ENCODE assay signal across 13 mouse cellular contexts in genomic region chr9:50942711-50943110, GRCm38 (mm10).
"Had no signal": no experiment of that assay in that cellular context is flagged by ENCODE, and none has a peak within 500 bp of the region (broad histone marks: within the 10 kb centered on the region; RNA-seq: fewer than 3 reads in every experiment).

No protein-coding gene starts in this region.

- H3K27ac ChIP-seq: midbrain, embryonic 10.5 days; midbrain, embryonic 12.5 days; neural tube, embryonic 13.5 days had no signal

- H3K36me3 ChIP-seq: midbrain, embryonic 12.5 days; neural tube, embryonic 13.5 days had no signal

- H3K4me2 ChIP-seq: lung, embryonic 14.5 days; midbrain, embryonic 12.5 days; neural tube, embryonic 13.5 days had no signal

- H3K4me1 ChIP-seq: midbrain, embryonic 10.5 days; midbrain, embryonic 12.5 days; neural tube, embryonic 13.5 days had no signal

- H3K9ac ChIP-seq: lung, embryonic 14.5 days; midbrain, embryonic 12.5 days; neural tube, embryonic 13.5 days had no signal

- DNase-seq: lung, adult 18-20 months; lung, embryonic 14.5 days; lung, postnatal 10 days; lung, postnatal 4 days; midbrain, embryonic 14.5 days; right cerebral cortex, postnatal 14 days; spleen, adult 18-20 months; thymus, adult 18-20 months had no signal

- H3K27me3 ChIP-seq: midbrain, embryonic 12.5 days; neural tube, embryonic 13.5 days had no signal

- H3K4me3 ChIP-seq: midbrain, embryonic 10.5 days; midbrain, embryonic 12.5 days; myocyte; neural tube, embryonic 13.5 days had no signal

- ATAC-seq: midbrain, embryonic 16.5 days had no signal

- H3K9me3 ChIP-seq: midbrain, embryonic 10.5 days; midbrain, embryonic 12.5 days; neural tube, embryonic 13.5 days had no signal
